ENCODE assay signal across 8 mouse cellular contexts in the genomic region with DNA sequence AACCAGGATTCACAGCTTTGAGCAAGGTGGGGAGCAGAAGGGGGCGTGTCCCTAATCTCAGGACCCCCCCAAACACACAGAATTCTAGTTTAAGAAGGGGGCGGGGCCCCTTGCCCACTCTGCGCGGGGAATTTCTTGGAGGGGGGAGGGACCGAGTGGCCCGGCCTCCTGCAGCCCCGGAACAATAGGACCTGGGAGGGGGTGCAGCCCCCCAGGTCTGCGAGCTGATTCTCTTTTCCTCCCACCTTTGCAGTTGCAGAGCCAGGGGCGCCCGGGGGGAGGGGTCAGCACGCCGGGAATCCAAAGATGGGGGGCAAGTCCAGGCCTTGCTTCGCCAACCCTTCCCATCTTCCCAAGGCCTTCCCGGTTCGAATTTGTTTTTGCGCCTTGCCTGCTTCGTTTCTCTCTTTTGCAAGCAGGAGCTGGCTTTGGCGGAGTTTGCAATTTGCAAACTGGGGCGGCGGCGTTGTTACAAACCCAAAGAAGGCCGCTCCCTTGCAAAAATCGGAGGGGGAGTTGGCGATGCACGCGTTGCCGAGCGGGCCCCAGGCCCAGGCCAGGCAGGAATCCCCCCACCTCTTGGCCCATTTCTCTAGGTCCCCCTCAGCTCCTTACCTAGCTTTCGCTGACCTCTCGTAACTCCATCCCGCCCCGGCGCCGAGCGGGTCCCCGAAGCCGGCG. TPM values are rescaled to one million over a fixed set of nuclear protein-coding genes. Genes with fewer than 3 reads are reported as not detected.
DNase-seq lines count a peak whose midpoint lies in the region; ATAC-seq and TF ChIP-seq lines count a peak whose summit lies in the region.

No protein-coding gene starts in this region.

- peaks cover 0 to 25% of the 10 kb centered on the region in 2 experiments; a peak in 2 of 4 replicates for H3K4me1 ChIP-seq in CH12.LX (ENCODE audit: control insufficient read depth in 1 of 2, insufficient read depth in 2 of 2)
- H3K4me1 ChIP-seq in heart, postnatal 0 days (ENCODE audit: control insufficient read depth, insufficient read depth), result peaks cover 14% of the 10 kb centered on the region
- peaks cover 17% of the 10 kb centered on the region for H3K4me1 ChIP-seq in lung, embryonic 15.5 days

- TF ChIP-seq EP300 in CH12.LX (IDR thresholded peaks at IDR 0.05; ENCODE audit: low read length), result no peak
- no peak for TF ChIP-seq EP300 in heart, postnatal 0 days (IDR thresholded peaks at IDR 0.05; ENCODE audit: low read depth)

- no peak for ATAC-seq in heart, postnatal 0 days (ENCODE audit: insufficient read depth, low read depth)
- ATAC-seq in lung, embryonic 15.5 days (ENCODE audit: borderline replicate concordance, extremely low read depth, low FRiP score, low TSS enrichment), result no peak
- no peak for ATAC-seq in monocyte, adult 5-6 weeks (replicated peaks; ENCODE audit: insufficient number of reproducible peaks, low FRiP score, low TSS enrichment, poor library complexity, severe bottlenecking)

- no peak for TF ChIP-seq POLR2A in CH12.LX (IDR thresholded peaks at IDR 0.05; ENCODE audit: low read depth, low read length)

- H3K4me2 ChIP-seq in CH12.LX (ENCODE audit: insufficient read depth, low read depth, poor library complexity, severe bottlenecking), result peak overlapping the region; percentile 64
- H3K4me2 ChIP-seq in heart, postnatal 0 days (ENCODE audit: low read depth, low read length), result peak overlapping the region; percentile 99
- peak overlapping the region; percentile 84 for H3K4me2 ChIP-seq in lung, embryonic 15.5 days

- H3K4me3 ChIP-seq in CH12.LX (replicated peaks in 1 of 3; ENCODE audit: low read depth in 2 of 3, low read length in 2 of 3, poor library complexity in 1 of 3), result peak overlapping the region; percentile 64 to 80 (median 65)
- peak overlapping the region; percentile 67 for H3K4me3 ChIP-seq in heart, postnatal 0 days (ENCODE audit: low read depth, low read length)
- peak overlapping the region; percentile 91 for H3K4me3 ChIP-seq in lung, embryonic 15.5 days

- no peak for TF ChIP-seq RAD21 in CH12.LX (IDR thresholded peaks at IDR 0.05; ENCODE audit: low read depth, low read length)

- H3K27ac ChIP-seq in CH12.LX (ENCODE audit: insufficient read depth, low read depth), result peak overlapping the region; percentile 98
- H3K27ac ChIP-seq in heart, postnatal 0 days (ENCODE audit: low read depth), result peak overlapping the region; percentile 91
- H3K27ac ChIP-seq in lung, embryonic 15.5 days, result peak overlapping the region; percentile 100

- dilution Hi-C loops in CH12.LX (cut with MboI; ENCODE audit: extremely low pct_ligation_motif_present, extremely low pct_unique_long_range_greater_than_20kb, low sequenced_read_pairs), result no loop called here

- WGBS in heart, postnatal 0 days, result under 1% methylated on average over 38 of the region's 38 CpGs
- WGBS in lung, embryonic 15.5 days, result 1% methylated on average over 38 of the region's 38 CpGs

- DNase-seq in 3T3-L1 (ENCODE audit: low read depth, low spot score), result peak; percentile 49
- peak; percentile 25 for DNase-seq in CH12.LX (ENCODE audit: extremely low read depth)
- peak; percentile 45 to 47 for DNase-seq in cerebellum, postnatal 36 days
- no peak for DNase-seq in heart, postnatal 0 days (ENCODE audit: low spot score)
- peak; percentile 13 to 39 for DNase-seq in kidney, postnatal 36 days
- peak; percentile 50 to 52 for DNase-seq in right cerebral cortex, adult 2 months (ENCODE audit: low spot score in 2 of 2)

- H3K9me3 ChIP-seq in CH12.LX (replicated peaks; ENCODE audit: low read length), result no peaks in the 10 kb centered on the region
- no peaks in the 10 kb centered on the region for H3K9me3 ChIP-seq in heart, postnatal 0 days (replicated peaks; ENCODE audit: control insufficient read depth, low read length)
- H3K9me3 ChIP-seq in lung, embryonic 15.5 days, result no peaks in the 10 kb centered on the region

- peaks cover 30% of the 10 kb centered on the region in 2 experiments for H3K36me3 ChIP-seq in CH12.LX (replicated peaks in 1 of 2; ENCODE audit: control insufficient read depth in 1 of 2, insufficient read depth in 1 of 2, low read length in 1 of 2)
- H3K36me3 ChIP-seq in heart, postnatal 0 days (replicated peaks; ENCODE audit: control insufficient read depth, insufficient read depth, low read length), result peaks cover 34% of the 10 kb centered on the region
- H3K36me3 ChIP-seq in lung, embryonic 15.5 days, result peaks cover 31% of the 10 kb centered on the region

- H3K27me3 ChIP-seq in CH12.LX (replicated peaks), result no peaks in the 10 kb centered on the region
- H3K27me3 ChIP-seq in heart, postnatal 0 days (ENCODE audit: control insufficient read depth, insufficient read depth, low read length), result no peaks in the 10 kb centered on the region
- H3K27me3 ChIP-seq in lung, embryonic 15.5 days, result no peaks in the 10 kb centered on the region

- no peak for TF ChIP-seq CTCF in CH12.LX (conservative IDR thresholded peaks at IDR 0.05 in 1 of 2, IDR thresholded peaks at IDR 0.05 in 1 of 2; ENCODE audit: low read depth in 2 of 2, low read length in 2 of 2)
- no peak for TF ChIP-seq CTCF in heart, postnatal 0 days (IDR thresholded peaks at IDR 0.05; ENCODE audit: low read depth)

- peaks cover 3% of the 10 kb centered on the region for H3K79me2 ChIP-seq in CH12.LX (replicated peaks; ENCODE audit: control insufficient read depth, extremely low read depth, insufficient read depth, poor library complexity, severe bottlenecking)

- in situ Hi-C loops in CH12.LX (cut with MboI; ENCODE audit: low pct_ligation_motif_present, low pct_unique_long_range_greater_than_20kb, low sequenced_read_pairs), result no loop called here

- peak overlapping the region; percentile 78 for H3K9ac ChIP-seq in CH12.LX (ENCODE audit: insufficient read depth, low read depth)
- peak overlapping the region; percentile 76 for H3K9ac ChIP-seq in heart, postnatal 0 days (replicated peaks; ENCODE audit: low read depth, low read length)
- peak overlapping the region; percentile 93 for H3K9ac ChIP-seq in lung, embryonic 15.5 days

TF ChIP-seq in CH12.LX, 34 proteins besides CTCF, POLR2A, EP300 and RAD21:
- TF ChIP-seq BHLHE40 (IDR thresholded peaks at IDR 0.05; ENCODE audit: low read depth, low read length), result peak; percentile 27; the same call in 1 of the 2 replicates
- no peak for TF ChIP-seq TBP (conservative IDR thresholded peaks at IDR 0.05; ENCODE audit: low read depth, low read length)
- TF ChIP-seq MXI1 (IDR thresholded peaks at IDR 0.05; ENCODE audit: low read depth, low read length), result 0 out of 2 replicates have a peak, but pooled peaks have one; percentile 45
- TF ChIP-seq ETS1 (conservative IDR thresholded peaks at IDR 0.05; ENCODE audit: low read depth, low read length), result no peak
- TF ChIP-seq KAT2A (IDR thresholded peaks at IDR 0.05; ENCODE audit: insufficient replicate concordance, low read length), result no peak

RNA-seq across cellular contexts. Expression of a gene that starts 0.4 kb away (rescaled TPM):
- total RNA-seq in CH12.LX (2012; rRNA removed) (5.7 and 6.5 TPM in 2 replicates), CH12.LX (2014; rRNA removed) (1.1 and 1.2 TPM in 2 replicates)
- 18.0 and 20.5 TPM in 2 replicates for polyA plus RNA-seq in CH12.LX (2012; ENCODE audit: insufficient read length, low read depth)
- total RNA-seq in heart, postnatal 0 days (2014; rRNA removed; ENCODE audit: low replicate concordance), result 5.4 and 12.5 TPM in 2 replicates
- 3.8 TPM in 2 replicates for polyA plus RNA-seq in heart, postnatal 0 days (2015; fragmentation: Nextera tagmentation; extraction: Ambion mirVana)
- 10.9 and 11.1 TPM in 2 replicates for polyA plus RNA-seq in lung, embryonic 15.5 days (2015; fragmentation: Nextera tagmentation; extraction: Ambion mirVana)
- 1.6 to 5.0 TPM (median 2.0 TPM) in 3 replicates for total RNA-seq in monocyte, adult 5-6 weeks (2017)

RNA-seq across cellular contexts. Expression of a gene that starts 9.9 kb away (rescaled TPM):
- 73.2 and 86.8 TPM in 2 replicates for total RNA-seq in CH12.LX (2012; rRNA removed)
- total RNA-seq in CH12.LX (2014; rRNA removed), result 79.3 and 81.4 TPM in 2 replicates
- polyA plus RNA-seq in CH12.LX (2012; ENCODE audit: insufficient read length, low read depth), result 72.4 and 83.9 TPM in 2 replicates
- total RNA-seq in heart, postnatal 0 days (2014; rRNA removed; ENCODE audit: low replicate concordance), result 21.5 and 73.9 TPM in 2 replicates
- 38.2 and 43.7 TPM in 2 replicates for polyA plus RNA-seq in heart, postnatal 0 days (2015; fragmentation: Nextera tagmentation; extraction: Ambion mirVana)
- polyA plus RNA-seq in lung, embryonic 15.5 days (2015; fragmentation: Nextera tagmentation; extraction: Ambion mirVana), result 74.9 and 75.1 TPM in 2 replicates
- total RNA-seq in monocyte, adult 5-6 weeks (2017), result 45.8 to 57.3 TPM (median 52.8 TPM) in 3 replicates

RNA-seq across cellular contexts. Expression of a gene that starts 10.2 kb away (rescaled TPM):
- total RNA-seq in CH12.LX (2012; rRNA removed) (7.1 and 7.6 TPM in 2 replicates), CH12.LX (2014; rRNA removed) (6.1 and 6.7 TPM in 2 replicates)
- 7.2 and 7.7 TPM in 2 replicates for polyA plus RNA-seq in CH12.LX (2012; ENCODE audit: insufficient read length, low read depth)
- total RNA-seq in heart, postnatal 0 days (2014; rRNA removed; ENCODE audit: low replicate concordance), result 8.3 and 22.0 TPM in 2 replicates
- 12.4 and 13.3 TPM in 2 replicates for polyA plus RNA-seq in heart, postnatal 0 days (2015; fragmentation: Nextera tagmentation; extraction: Ambion mirVana)
- 23.1 and 24.2 TPM in 2 replicates for polyA plus RNA-seq in lung, embryonic 15.5 days (2015; fragmentation: Nextera tagmentation; extraction: Ambion mirVana)
- total RNA-seq in monocyte, adult 5-6 weeks (2017), result 1.5 to 12.8 TPM (median 3.7 TPM) in 3 replicates

RNA-seq across cellular contexts. Expression of a gene that starts 34.6 kb away (rescaled TPM):
- 5.0 and 10.6 TPM in 2 replicates for total RNA-seq in CH12.LX (2012; rRNA removed)
- 6.6 and 7.2 TPM in 2 replicates for total RNA-seq in CH12.LX (2014; rRNA removed)
- polyA plus RNA-seq in CH12.LX (2012; ENCODE audit: insufficient read length, low read depth), result 18.5 and 19.8 TPM in 2 replicates
- 38.4 and 62.0 TPM in 2 replicates for total RNA-seq in heart, postnatal 0 days (2014; rRNA removed; ENCODE audit: low replicate concordance)
- polyA plus RNA-seq in heart, postnatal 0 days (2015; fragmentation: Nextera tagmentation; extraction: Ambion mirVana), result 85.7 and 90.0 TPM in 2 replicates
- polyA plus RNA-seq in lung, embryonic 15.5 days (2015; fragmentation: Nextera tagmentation; extraction: Ambion mirVana), result 49.7 and 50.4 TPM in 2 replicates
- total RNA-seq in monocyte, adult 5-6 weeks (2017), result 43.0 to 51.7 TPM (median 49.7 TPM) in 3 replicates

RNA-seq across cellular contexts. Expression of a gene that starts 36.2 kb away (rescaled TPM):
- 15.5 and 18.2 TPM in 2 replicates for total RNA-seq in CH12.LX (2012; rRNA removed)
- total RNA-seq in CH12.LX (2014; rRNA removed), result 5.4 and 6.1 TPM in 2 replicates
- polyA plus RNA-seq in CH12.LX (2012; ENCODE audit: insufficient read length, low read depth), result 38.9 and 41.9 TPM in 2 replicates
- 37.8 and 38.9 TPM in 2 replicates for total RNA-seq in heart, postnatal 0 days (2014; rRNA removed; ENCODE audit: low replicate concordance)
- 15.9 and 17.9 TPM in 2 replicates for polyA plus RNA-seq in heart, postnatal 0 days (2015; fragmentation: Nextera tagmentation; extraction: Ambion mirVana)
- 35.5 and 36.5 TPM in 2 replicates for polyA plus RNA-seq in lung, embryonic 15.5 days (2015; fragmentation: Nextera tagmentation; extraction: Ambion mirVana)
- 15.3 to 21.1 TPM (median 16.7 TPM) in 3 replicates for total RNA-seq in monocyte, adult 5-6 weeks (2017)
